Mouse (Mus musculus) splenic B cell, adult 2 months (primary cell): ENCODE data around the gene Xpo6.

Source experiments
- DNase-seq: peaks from one replicate; pipeline ENCODE4 v3.0.0-alpha.2; 2011; ENCODE audit warnings: low read depth, low spot score
- H3K27me3 ChIP-seq: 2 replicates; pipeline ENCODE4 v1.6.1; 2012; ENCODE audit warnings: mild to moderate bottlenecking, low read length, moderate library complexity, mixed read lengths; ENCODE audit not compliant: control insufficient read depth, poor library complexity, insufficient read depth, severe bottlenecking
- H3K36me3 ChIP-seq: 2 replicates; pipeline ENCODE4 v1.6.1; 2012; ENCODE audit warnings: mild to moderate bottlenecking, low read length, moderate library complexity, mixed read lengths; ENCODE audit not compliant: control insufficient read depth, poor library complexity, insufficient read depth, severe bottlenecking

Xpo6 gene

DNA sequence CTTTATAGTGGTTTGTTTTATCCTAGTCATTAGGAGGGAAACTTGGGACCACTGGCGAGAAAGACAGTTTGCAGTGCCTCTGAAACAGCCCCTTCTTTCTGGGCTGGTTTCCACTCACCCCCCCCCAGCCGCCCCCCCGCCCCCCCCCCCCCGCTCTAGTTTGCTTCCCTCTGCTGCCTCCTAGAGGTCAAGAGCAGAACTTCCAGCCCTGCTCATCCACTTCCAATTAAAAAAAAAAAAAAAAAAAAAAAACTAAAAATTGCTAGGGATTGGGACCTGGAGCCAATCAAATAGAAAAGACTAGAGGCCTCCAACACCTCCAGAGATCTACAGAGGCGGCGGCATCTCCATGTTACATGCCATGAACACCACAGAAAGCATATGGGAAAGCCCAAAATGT, 112.1 kb downstream of the Xpo6 start:
- DNase-seq = peak; percentile 58
- Histone ChIP-seq H3K36me3 (no peaks in the 10 kb centered on the region), H3K27me3 (no peaks in the 10 kb centered on the region; the same call in 1 of the 2 replicates)

DNA sequence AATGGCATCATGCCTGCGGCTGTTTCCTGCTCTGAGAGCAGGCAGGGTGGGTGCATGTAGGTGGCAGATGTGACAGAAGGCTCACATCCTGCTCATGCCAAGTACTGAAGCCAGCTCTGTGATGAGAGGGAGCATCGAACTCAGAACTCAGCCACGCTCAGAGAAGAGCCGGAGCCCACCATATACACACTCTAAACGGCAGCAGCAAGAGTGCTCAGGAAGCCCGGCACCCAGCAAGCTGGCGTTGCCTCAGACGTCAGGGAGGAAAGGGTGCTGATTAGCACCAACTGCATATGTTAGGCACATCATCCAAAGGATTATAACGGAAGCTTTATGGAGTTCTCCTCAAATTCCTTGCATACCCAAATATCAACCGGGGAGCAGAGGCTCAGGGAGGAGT, 112.7 kb downstream of the Xpo6 start:
- Histone ChIP-seq H3K36me3 (no peaks in the 10 kb centered on the region), H3K27me3 (no peaks in the 10 kb centered on the region; the same call in 1 of the 2 replicates)
- DNase-seq = no peak

DNA sequence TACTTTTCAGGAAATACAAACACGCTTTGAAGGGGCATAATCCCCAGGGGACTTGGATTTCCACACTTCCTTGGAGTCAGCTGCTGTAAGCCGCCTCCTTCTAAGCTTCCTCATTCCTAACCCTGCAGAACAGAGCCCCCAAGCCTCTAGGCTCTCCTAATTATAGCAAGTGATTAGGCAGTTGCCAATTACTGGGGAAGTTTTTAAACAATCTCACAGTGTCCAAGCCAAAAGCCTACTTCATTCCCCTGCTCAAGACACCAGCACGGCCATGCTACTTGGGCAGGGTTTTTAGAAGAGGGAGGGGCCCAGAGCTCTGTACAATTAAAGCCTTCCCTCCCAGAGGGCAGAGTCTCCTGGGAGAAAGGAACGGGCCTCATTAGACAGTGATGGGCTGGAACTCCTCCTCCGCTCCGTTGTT, 114.0 kb downstream of the Xpo6 start:
- DNase-seq = no peak
- no peaks in the 10 kb centered on the region for H3K36me3 ChIP-seq
- no peaks in the 10 kb centered on the region; the same call in 1 of the 2 replicates for H3K27me3 ChIP-seq

DNA sequence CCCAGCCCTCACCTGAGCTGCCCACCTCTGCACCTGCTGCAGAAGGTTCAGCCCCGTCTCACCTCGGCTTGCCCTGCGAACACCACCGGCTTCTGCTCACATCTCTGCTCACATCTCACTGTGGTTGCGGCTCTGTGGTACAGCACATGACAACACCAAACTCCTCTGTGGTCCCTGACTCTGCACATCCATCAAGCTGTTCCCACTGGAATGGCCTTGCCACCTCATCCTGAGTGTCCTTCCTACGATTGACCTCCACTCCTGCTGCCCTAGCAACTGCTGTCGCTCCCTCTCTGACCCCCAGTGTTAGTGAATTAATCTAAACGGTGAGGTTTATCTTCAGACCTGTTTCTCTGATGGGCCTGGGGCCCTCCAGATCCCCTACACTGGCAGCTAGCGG, 115.1 kb downstream of the Xpo6 start:
- Histone ChIP-seq H3K27me3 (no peaks in the 10 kb centered on the region; the same call in 1 of the 2 replicates), H3K36me3 (no peaks in the 10 kb centered on the region)
- no peak for DNase-seq

DNA sequence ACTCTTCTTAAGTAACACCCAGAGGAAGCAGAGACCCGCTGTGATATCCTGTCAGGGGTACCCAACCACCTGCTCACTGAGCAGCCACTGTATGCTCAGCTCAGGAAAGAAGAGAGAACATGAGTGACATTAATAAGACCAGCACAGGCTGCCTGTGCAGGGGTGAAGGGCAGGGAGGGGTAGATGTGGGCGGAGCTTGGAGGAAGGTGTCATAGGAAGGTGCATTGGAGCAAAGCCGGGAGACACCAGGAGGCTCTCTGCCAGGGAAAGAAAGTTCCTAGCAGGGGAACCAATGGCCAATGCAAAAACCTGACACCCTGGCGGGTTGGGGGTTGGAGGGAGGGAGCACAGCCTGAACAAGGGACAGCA, 116.3 kb downstream of the Xpo6 start:
- DNase-seq = no peak
- no peaks in the 10 kb centered on the region; the same call in 1 of the 2 replicates for H3K27me3 ChIP-seq
- no peaks in the 10 kb centered on the region for H3K36me3 ChIP-seq

DNA sequence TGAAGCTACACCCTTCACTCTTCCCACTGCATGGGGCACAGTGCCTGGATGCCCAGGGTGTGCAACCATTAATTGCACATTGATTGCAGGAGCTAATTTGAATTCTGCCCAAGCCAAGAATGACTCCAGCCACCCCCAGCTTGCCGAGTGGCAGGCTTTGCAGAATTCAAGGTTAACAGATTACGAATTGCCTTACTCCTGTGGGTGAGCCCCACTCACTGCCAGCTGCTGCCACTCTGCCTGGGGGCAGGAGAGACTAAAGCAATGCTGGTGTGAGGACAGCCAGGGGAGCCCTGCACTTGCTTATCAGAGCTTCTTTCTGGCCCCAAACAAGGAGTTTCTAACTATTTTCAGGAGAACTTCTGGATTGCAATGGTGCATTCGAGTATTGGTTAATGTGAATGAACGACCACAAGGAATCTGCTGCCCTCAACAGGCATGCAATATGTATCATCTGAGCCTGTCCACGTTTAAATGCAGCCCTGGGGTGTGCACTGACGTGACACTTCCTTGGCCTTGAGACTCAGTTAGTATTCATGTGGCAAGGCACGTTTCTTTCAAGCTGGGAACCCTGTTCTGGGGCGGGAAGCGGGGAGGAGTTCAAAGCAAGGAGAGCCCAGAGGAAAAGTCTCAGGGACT, 116.8 kb downstream of the Xpo6 start:
- Histone ChIP-seq H3K36me3 (no peaks in the 10 kb centered on the region), H3K27me3 (no peaks in the 10 kb centered on the region; the same call in 1 of the 2 replicates)
- DNase-seq = no peak

DNA sequence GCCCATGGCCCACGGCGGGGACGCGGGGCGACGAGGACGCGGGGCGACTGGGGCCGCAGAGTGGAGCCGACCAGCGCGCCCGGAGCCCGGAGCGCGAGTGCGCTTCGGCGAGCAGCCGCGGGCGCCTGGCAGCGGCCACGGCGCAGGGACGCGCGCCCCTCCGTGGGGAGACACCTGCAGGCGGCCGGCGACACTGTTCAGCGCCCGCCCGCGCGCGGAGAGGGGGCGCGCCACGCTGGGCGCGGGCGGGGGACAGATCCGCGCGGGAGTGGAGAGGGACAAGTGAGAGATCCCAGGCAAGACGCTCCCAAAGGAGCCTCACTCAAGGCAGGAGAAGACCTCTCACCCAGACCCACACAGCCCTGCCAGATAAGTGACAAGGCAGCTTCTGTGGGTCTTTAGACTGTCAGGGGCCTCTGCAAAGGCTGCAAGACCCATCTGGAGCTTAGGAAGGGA, 118.0 kb downstream of the Xpo6 start, which contains the start of gene Gsg1l:
Gsg1l (minus strand) TSS at position 126 of the 456 bp plus-strand sequence.
- DNase-seq = no peak
- Histone ChIP-seq H3K27me3 (no peaks in the 10 kb centered on the region; the same call in 1 of the 2 replicates), H3K36me3 (no peaks in the 10 kb centered on the region)

DNA sequence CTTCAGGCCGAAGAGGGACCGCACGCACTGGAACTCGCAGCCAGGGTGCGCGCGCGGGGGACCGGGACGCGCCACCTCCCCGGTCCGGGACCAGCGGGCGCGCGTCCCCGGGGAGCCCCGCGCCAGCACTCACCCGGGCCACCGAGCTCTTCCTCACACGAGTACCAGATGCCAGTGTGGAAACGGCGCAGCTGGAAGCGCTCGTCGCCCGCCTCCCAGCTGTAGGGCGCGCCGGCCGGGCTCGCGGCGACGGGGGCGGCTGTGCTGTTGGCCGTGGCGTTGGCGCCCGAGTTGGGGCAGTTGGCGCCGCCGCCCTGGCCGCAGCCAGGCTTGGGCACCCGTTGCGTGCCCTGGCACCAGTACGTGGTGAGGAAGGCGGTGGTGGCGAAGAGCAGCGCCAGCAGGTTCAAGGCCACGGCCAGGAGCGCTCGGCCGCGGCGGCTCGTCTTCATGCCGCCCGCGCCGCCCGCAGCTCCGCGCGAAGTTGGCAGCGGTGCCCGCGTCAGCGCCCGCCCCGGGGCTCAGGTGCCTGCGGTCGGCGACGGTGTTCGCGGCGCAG, 118.5 kb downstream of the Xpo6 start:
- Histone ChIP-seq H3K36me3 (no peaks in the 10 kb centered on the region), H3K27me3 (no peaks in the 10 kb centered on the region; the same call in 1 of the 2 replicates)
- DNase-seq = no peak

DNA sequence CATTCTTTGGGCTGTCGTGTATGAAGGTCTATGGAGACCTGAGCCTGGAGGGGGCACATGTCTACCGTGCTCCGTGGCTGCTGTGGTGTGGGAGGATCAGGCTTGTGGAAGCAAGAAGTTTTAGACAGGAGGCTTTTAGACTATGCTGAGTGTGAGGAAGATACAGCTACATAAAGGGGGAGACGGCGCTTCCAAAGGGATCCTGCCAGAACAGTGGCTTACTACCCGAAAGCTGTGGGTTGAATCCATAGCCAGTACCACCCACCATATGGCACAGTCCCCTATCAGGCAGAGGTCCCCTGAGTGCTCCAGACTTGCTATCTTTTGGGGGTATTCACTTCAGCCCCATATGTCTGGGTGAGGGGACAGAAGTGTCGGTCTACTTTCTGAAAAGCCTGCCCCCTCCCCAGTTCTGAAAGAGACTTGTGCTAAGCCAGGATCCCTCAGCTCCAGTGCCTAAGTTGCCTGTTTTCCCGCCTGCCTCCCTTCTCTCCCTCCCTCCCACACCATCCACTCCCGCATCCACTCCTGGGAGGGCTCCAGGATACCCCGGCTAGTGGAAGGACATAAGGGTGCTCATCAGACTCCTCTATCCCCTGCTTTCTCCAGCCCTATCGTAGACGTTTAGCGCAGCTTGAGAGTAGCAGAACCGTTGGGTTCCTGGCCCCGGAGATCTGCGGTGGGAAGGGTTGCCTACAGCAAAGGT, 119.2 kb downstream of the Xpo6 start:
- H3K36me3 ChIP-seq = no peaks in the 10 kb centered on the region
- H3K27me3 ChIP-seq = no peaks in the 10 kb centered on the region; the same call in 1 of the 2 replicates
- no peak for DNase-seq

DNA sequence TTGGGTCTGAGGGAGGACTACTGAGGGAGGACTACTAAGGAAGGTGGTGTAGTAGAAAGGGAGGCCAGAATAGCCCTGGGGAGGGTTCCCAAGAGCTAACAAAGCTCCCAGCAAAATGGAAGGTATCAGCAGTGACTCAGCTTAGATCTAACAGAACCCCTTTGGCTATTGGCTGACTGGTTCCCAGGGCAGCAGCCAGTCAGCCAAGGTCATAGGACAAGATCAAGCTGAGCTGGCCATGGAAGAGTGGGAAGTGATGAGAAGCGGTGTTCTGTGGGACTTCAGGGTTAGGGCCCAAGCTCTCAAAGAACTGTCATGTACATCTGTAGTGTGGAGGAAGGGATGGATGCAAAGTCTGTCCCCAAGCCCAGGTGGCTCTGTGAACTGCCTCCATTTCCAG, 123.4 kb downstream of the Xpo6 start:
- H3K27me3 ChIP-seq = no peaks in the 10 kb centered on the region
- no peak for DNase-seq
- no peaks in the 10 kb centered on the region for H3K36me3 ChIP-seq

DNA sequence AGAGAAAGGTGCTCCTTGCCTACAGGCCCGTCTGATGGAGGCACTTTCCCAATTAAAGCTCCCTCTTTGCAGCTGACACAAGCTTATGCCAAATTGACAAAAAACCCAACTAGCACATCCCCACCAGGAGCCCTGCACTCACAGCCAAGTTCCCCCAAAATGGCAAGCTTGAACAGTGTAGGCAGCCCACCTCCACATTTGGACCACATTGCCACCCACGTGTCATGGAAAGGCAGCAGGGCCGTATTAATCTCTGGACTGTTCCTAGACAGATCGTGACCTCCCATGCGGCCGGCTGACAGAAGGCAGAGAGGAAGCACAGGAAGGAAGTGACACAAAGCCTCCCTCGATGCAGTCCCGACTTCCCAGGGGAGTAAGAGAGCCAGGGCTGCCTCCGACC, 125.2 kb downstream of the Xpo6 start:
- DNase-seq = no peak
- Histone ChIP-seq H3K27me3 (no peaks in the 10 kb centered on the region), H3K36me3 (no peaks in the 10 kb centered on the region)

DNA sequence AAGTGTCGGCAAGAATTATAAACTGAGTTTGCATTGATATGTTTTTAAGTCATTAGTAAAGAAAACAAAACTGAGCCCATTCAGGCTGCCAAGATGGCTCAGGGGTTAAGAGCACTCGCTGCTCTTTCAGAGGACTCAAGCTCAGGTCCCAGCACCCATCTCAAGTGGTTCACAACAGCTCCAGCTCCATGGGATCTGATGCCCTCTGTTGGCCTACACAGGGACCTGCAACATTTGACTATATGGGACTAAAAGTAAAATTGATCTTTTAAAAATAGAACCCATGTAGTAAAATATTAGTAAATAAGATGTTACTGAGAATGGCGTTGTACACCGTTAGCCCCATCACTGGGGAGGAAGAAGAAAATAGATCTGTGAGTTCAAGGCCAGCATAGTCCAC, 130.0 kb downstream of the Xpo6 start:
- DNase-seq = no peak
- no peaks in the 10 kb centered on the region for H3K36me3 ChIP-seq
- H3K27me3 ChIP-seq = no peaks in the 10 kb centered on the region

DNA sequence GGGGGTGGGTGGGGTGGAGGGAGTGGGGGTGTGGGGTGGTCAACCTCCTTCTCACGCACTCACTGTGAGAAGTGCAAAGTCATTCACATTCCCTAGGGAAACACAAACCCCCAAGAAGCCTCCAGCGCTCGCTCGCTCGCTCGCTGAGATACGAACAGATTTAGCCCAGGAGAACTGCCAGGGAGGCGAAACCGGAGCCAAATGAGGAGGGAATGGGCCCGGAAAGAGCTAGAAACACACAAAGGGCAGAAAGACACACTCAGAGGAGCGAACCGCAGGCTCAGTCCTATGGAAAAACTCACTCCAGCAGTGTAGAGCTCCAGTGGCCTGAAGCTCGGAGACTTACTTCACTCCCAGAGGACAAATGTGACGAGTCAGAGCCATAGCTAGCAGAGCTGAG, 133.5 kb downstream of the Xpo6 start:
- H3K36me3 ChIP-seq = no peaks in the 10 kb centered on the region
- H3K27me3 ChIP-seq = no peaks in the 10 kb centered on the region
- DNase-seq = no peak

DNA sequence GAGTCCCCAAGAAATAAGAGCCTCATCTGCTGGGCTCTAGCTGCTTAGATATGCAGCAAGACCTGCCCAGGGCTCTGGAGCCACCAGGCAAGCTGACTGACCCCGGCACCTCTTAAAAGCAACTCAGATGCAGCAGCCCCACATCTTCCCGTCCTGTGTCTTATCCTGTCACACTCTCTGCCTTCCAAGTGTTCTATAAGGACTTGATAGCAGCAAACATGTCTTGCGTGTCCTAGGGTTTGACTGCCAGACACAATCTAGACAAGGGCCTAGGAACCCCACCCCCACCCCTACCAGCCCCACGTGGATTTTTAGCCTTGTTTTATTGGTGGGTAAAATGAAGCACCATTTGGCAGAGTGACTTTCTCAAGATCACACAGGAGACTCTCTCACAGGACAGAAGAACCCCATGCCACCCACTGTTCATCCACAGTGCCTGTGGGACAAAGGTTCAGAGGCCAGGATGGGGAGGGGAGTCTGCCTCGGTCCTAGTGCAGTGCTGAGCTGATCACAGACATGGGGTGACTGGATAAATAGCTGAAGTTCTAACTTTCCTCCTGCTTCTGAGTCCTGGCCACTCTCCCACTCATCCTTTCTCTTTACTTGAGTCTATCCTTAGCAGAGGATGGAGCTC, 134.9 kb downstream of the Xpo6 start:
- H3K27me3 ChIP-seq = no peaks in the 10 kb centered on the region
- no peaks in the 10 kb centered on the region for H3K36me3 ChIP-seq
- DNase-seq = no peak

DNA sequence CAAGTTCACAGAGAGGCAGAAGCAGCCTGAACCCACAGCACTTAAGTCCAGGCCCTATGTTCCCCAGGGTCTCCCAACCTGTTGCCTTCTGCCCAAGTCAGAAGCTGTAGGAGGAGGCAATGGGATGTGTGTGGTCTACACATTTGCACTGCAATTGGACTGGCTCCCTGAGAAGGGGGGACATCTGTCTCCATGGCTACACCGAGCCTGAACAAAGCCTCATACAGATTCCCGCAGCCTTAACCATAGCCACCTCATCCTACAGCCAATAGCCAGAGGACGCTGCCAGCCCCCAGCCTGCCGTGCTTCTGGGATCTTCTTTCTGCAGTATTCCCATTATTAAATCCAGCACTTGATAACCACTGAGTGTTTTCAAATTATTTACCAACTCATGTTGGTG, 138.1 kb downstream of the Xpo6 start:
- H3K36me3 ChIP-seq = no peaks in the 10 kb centered on the region
- DNase-seq = no peak
- no peaks in the 10 kb centered on the region for H3K27me3 ChIP-seq
